12 mouse cellular contexts compared by ENCODE assay signal in genomic region chr16:40509146-40510030, GRCm38 (mm10).
DNase-seq lines count a peak whose midpoint lies in the region; ATAC-seq and TF ChIP-seq lines count a peak whose summit lies in the region.
"Had no signal": no experiment of that assay in that cellular context is flagged by ENCODE, and none has a peak within 500 bp of the region (broad histone marks: within the 10 kb centered on the region; RNA-seq: fewer than 3 reads in every experiment).

No protein-coding gene starts in this region.

- no peak overlapping the region for H3K9ac ChIP-seq in limb, embryonic 14.5 days (ENCODE audit: low read depth, low read length, severe bottlenecking)
- H3K9ac ChIP-seq: embryonic facial prominence, embryonic 12.5 days; heart, embryonic 15.5 days; kidney, embryonic 15.5 days had no signal

- no peak for TF ChIP-seq POLR2A in limb, embryonic 14.5 days (IDR thresholded peaks at IDR 0.05; ENCODE audit: borderline replicate concordance, extremely low read depth, insufficient read depth, insufficient read length)

- H3K4me3 ChIP-seq in limb, embryonic 14.5 days (replicated peaks; ENCODE audit: low read length) = no peak overlapping the region
- no peak overlapping the region for H3K4me3 ChIP-seq in limb, embryonic 10.5 days
- H3K4me3 ChIP-seq: embryonic facial prominence, embryonic 12.5 days; heart, embryonic 15.5 days; kidney, embryonic 15.5 days had no signal

- 80% methylated on average over 7 of the region's 7 CpGs for WGBS in limb, embryonic 14.5 days
- 87% methylated on average over 7 of the region's 7 CpGs for WGBS in limb, embryonic 10.5 days

- ATAC-seq in limb, embryonic 14.5 days (ENCODE audit: low FRiP score, low read depth) = no peak
- ATAC-seq in erythroblast, adult 5-6 weeks (replicated peaks; ENCODE audit: low FRiP score, poor library complexity, severe bottlenecking) = no peak
- no peak for ATAC-seq in monocyte, adult 5-6 weeks (replicated peaks; ENCODE audit: insufficient number of reproducible peaks, low FRiP score, low TSS enrichment, poor library complexity, severe bottlenecking)

- no peaks in the 10 kb centered on the region for H3K36me3 ChIP-seq in limb, embryonic 14.5 days (ENCODE audit: control insufficient read depth, insufficient read depth, low read length)
- H3K36me3 ChIP-seq in limb, embryonic 10.5 days = no peaks in the 10 kb centered on the region
- H3K36me3 ChIP-seq: embryonic facial prominence, embryonic 12.5 days; heart, embryonic 15.5 days; kidney, embryonic 15.5 days had no signal

- H3K27me3 ChIP-seq in limb, embryonic 14.5 days (ENCODE audit: control insufficient read depth, insufficient read depth, low read length) = no peaks in the 10 kb centered on the region
- H3K27me3 ChIP-seq in limb, embryonic 10.5 days (ENCODE audit: low read depth, poor library complexity, severe bottlenecking) = no peaks in the 10 kb centered on the region
- H3K27me3 ChIP-seq: embryonic facial prominence, embryonic 12.5 days; heart, embryonic 15.5 days; kidney, embryonic 15.5 days had no signal

- no peak overlapping the region for H3K27ac ChIP-seq in limb, embryonic 14.5 days (replicated peaks; ENCODE audit: low read depth, low read length)
- no peak overlapping the region for H3K27ac ChIP-seq in limb, embryonic 10.5 days
- H3K27ac ChIP-seq: embryonic facial prominence, embryonic 12.5 days; heart, embryonic 15.5 days; kidney, embryonic 15.5 days had no signal

- H3K9me3 ChIP-seq in limb, embryonic 14.5 days (ENCODE audit: control insufficient read depth, low read length) = no peaks in the 10 kb centered on the region
- H3K9me3 ChIP-seq in limb, embryonic 10.5 days (replicated peaks) = no peaks in the 10 kb centered on the region
- H3K9me3 ChIP-seq: embryonic facial prominence, embryonic 12.5 days; heart, embryonic 15.5 days; kidney, embryonic 15.5 days had no signal

- intact Hi-C loops in left cerebral cortex, postnatal 4 days (cut with DNase I) = no loop called here

- no peaks in the 10 kb centered on the region for H3K4me1 ChIP-seq in limb, embryonic 14.5 days (ENCODE audit: control insufficient read depth, insufficient read depth, low read length)
- no peaks in the 10 kb centered on the region for H3K4me1 ChIP-seq in limb, embryonic 10.5 days
- H3K4me1 ChIP-seq: embryonic facial prominence, embryonic 12.5 days; heart, embryonic 15.5 days; kidney, embryonic 15.5 days had no signal

- no peak overlapping the region for H3K4me2 ChIP-seq in limb, embryonic 14.5 days (replicated peaks; ENCODE audit: low read depth, low read length, severe bottlenecking)
- H3K4me2 ChIP-seq: embryonic facial prominence, embryonic 12.5 days; heart, embryonic 15.5 days; kidney, embryonic 15.5 days had no signal

- DNase-seq in limb, embryonic 14.5 days (ENCODE audit: low spot score) = peak; percentile 14
- DNase-seq in limb, embryonic 10.5 days (ENCODE audit: low spot score) = no peak
- peak; percentile 13 to 41 for DNase-seq in frontal cortex, postnatal 36 days (ENCODE audit: low spot score in 2 of 2)
- DNase-seq in left cerebral cortex, postnatal 4 days = peak; percentile 76
- DNase-seq in right cerebral cortex, postnatal 36 days (ENCODE audit: low spot score in 2 of 2) = peak; percentile 24 to 26
- no peak for DNase-seq in lung, postnatal 36 days
- DNase-seq: adrenal gland, postnatal 10 days had no signal

Comparison
In these comparisons a context has a peak if more than half of its experiments do, and no peak if none do; other contexts are left out.
1. DNase-seq: peak in limb, embryonic 14.5 days (single experiment), frontal cortex, postnatal 36 days (2 of 2), left cerebral cortex, postnatal 4 days (single experiment) and right cerebral cortex, postnatal 36 days (2 of 2); none in limb, embryonic 10.5 days (single experiment) and lung, postnatal 36 days (single experiment).